Mouse (Mus musculus): ENCODE data around the gene Sema5a. TPM values are rescaled to one million over a fixed set of nuclear protein-coding genes. Genes with fewer than 3 reads are reported as not detected.

The Sema5a gene
- polyA plus RNA-seq, 1 experiment from 2014 or later, result 9.2 TPM

GRCm38 (mm10) chr15:32423061-32423460 is 178.5 kb downstream of the Sema5a start:
- 72% methylated on average over 6 of the region's 6 CpGs for WGBS
- no peak for ATAC-seq

GRCm38 (mm10) chr15:32427188-32427924 is 182.7 kb downstream of the Sema5a start:
- no peak for ATAC-seq
- Histone ChIP-seq H3K4me1 (ENCODE audit: insufficient read depth, low read depth, low read length) (no peaks in the 10 kb centered on the region), H3K27me3 (replicated peaks; ENCODE audit: insufficient read depth, low read length) (no peaks in the 10 kb centered on the region), H3K27ac (ENCODE audit: low read length) (no peak overlapping the region), H3K4me2 (replicated peaks; ENCODE audit: low read depth, low read length) (no peak overlapping the region), H3K4me3 (ENCODE audit: low read depth, low read length) (no peak overlapping the region), H3K36me3 (ENCODE audit: insufficient read depth, low read length) (no peaks in the 10 kb centered on the region), H3K9me3 (ENCODE audit: low read length) (no peaks in the 10 kb centered on the region), H3K9ac (replicated peaks; ENCODE audit: low read depth) (no peak overlapping the region)
- no peak for DNase-seq (ENCODE audit: low spot score)
- TF ChIP-seq CTCF (IDR thresholded peaks at IDR 0.05) (no peak), EP300 (IDR thresholded peaks at IDR 0.05) (no peak)
- 82% methylated on average over 7 of the region's 7 CpGs for WGBS

More at GRCm38 (mm10) chr15:32423061-32423460, 178.5 kb downstream of the Sema5a start:
- no peak for DNase-seq (ENCODE audit: low spot score)
- Histone ChIP-seq H3K4me1 (ENCODE audit: insufficient read depth, low read depth, low read length) (no peaks in the 10 kb centered on the region), H3K4me2 (replicated peaks; ENCODE audit: low read depth, low read length) (no peak overlapping the region), H3K9me3 (ENCODE audit: low read length) (no peaks in the 10 kb centered on the region), H3K36me3 (ENCODE audit: insufficient read depth, low read length) (no peaks in the 10 kb centered on the region), H3K27me3 (replicated peaks; ENCODE audit: insufficient read depth, low read length) (no peaks in the 10 kb centered on the region), H3K4me3 (ENCODE audit: low read depth, low read length) (no peak overlapping the region), H3K9ac (replicated peaks; ENCODE audit: low read depth) (no peak overlapping the region), H3K27ac (ENCODE audit: low read length) (no peak overlapping the region)
- no peak for TF ChIP-seq EP300 (IDR thresholded peaks at IDR 0.05)
- no peak for TF ChIP-seq CTCF (IDR thresholded peaks at IDR 0.05)

GRCm38 (mm10) chr15:32432927-32433832 is 188.6 kb downstream of the Sema5a start:
- H3K9ac ChIP-seq (replicated peaks; ENCODE audit: low read depth), result no peak overlapping the region
- 50% methylated on average over 13 of the region's 13 CpGs for WGBS
- ATAC-seq, result no peak
- TF ChIP-seq CTCF (IDR thresholded peaks at IDR 0.05) (no peak), EP300 (IDR thresholded peaks at IDR 0.05) (no peak)
- H3K4me1 ChIP-seq (ENCODE audit: insufficient read depth, low read depth, low read length), result no peaks in the 10 kb centered on the region
- DNase-seq (ENCODE audit: low spot score), result no peak
- no peaks in the 10 kb centered on the region for H3K9me3 ChIP-seq (ENCODE audit: low read length)
- H3K36me3 ChIP-seq (ENCODE audit: insufficient read depth, low read length), result no peaks in the 10 kb centered on the region
- no peak overlapping the region for H3K4me3 ChIP-seq (ENCODE audit: low read depth, low read length)
- no peak overlapping the region for H3K4me2 ChIP-seq (replicated peaks; ENCODE audit: low read depth, low read length)
- H3K27ac ChIP-seq (ENCODE audit: low read length), result no peak overlapping the region
- H3K27me3 ChIP-seq (replicated peaks; ENCODE audit: insufficient read depth, low read length), result no peaks in the 10 kb centered on the region

- no peak overlapping the region for H3K4me2 ChIP-seq (replicated peaks; ENCODE audit: low read depth, low read length)
- no peak for DNase-seq (ENCODE audit: low spot score)
- no peak overlapping the region for H3K4me3 ChIP-seq (ENCODE audit: low read depth, low read length)
- H3K9me3 ChIP-seq (ENCODE audit: low read length), result no peaks in the 10 kb centered on the region
- no peaks in the 10 kb centered on the region for H3K27me3 ChIP-seq (replicated peaks; ENCODE audit: insufficient read depth, low read length)
- no peak for TF ChIP-seq CTCF (IDR thresholded peaks at IDR 0.05)
- TF ChIP-seq EP300 (IDR thresholded peaks at IDR 0.05), result no peak
- no peak overlapping the region for H3K27ac ChIP-seq (ENCODE audit: low read length)
- H3K36me3 ChIP-seq (ENCODE audit: insufficient read depth, low read length), result no peaks in the 10 kb centered on the region
- no peak for ATAC-seq
- H3K9ac ChIP-seq (replicated peaks; ENCODE audit: low read depth), result no peak overlapping the region
- no peaks in the 10 kb centered on the region for H3K4me1 ChIP-seq (ENCODE audit: insufficient read depth, low read depth, low read length)
These were observed 189.2 kb downstream of the Sema5a start for GRCm38 (mm10) chr15:32433833-32434155.

- Histone ChIP-seq H3K4me1 (ENCODE audit: insufficient read depth, low read depth, low read length) (no peaks in the 10 kb centered on the region), H3K27me3 (replicated peaks; ENCODE audit: insufficient read depth, low read length) (no peaks in the 10 kb centered on the region), H3K9me3 (ENCODE audit: low read length) (no peaks in the 10 kb centered on the region), H3K36me3 (ENCODE audit: insufficient read depth, low read length) (no peaks in the 10 kb centered on the region), H3K9ac (replicated peaks; ENCODE audit: low read depth) (no peak overlapping the region), H3K4me2 (replicated peaks; ENCODE audit: low read depth, low read length) (no peak overlapping the region), H3K4me3 (ENCODE audit: low read depth, low read length) (no peak overlapping the region), H3K27ac (ENCODE audit: low read length) (no peak overlapping the region)
- TF ChIP-seq EP300 (IDR thresholded peaks at IDR 0.05) (no peak), CTCF (IDR thresholded peaks at IDR 0.05) (no peak)
- ATAC-seq (no peak), DNase-seq (ENCODE audit: low spot score) (no peak)
These were observed 189.7 kb downstream of the Sema5a start for GRCm38 (mm10) chr15:32434274-32434673.

GRCm38 (mm10) chr15:32437654-32438053 is 193.0 kb downstream of the Sema5a start:
- no peaks in the 10 kb centered on the region for H3K27me3 ChIP-seq (replicated peaks; ENCODE audit: insufficient read depth, low read length)
- no peak overlapping the region for H3K4me3 ChIP-seq (ENCODE audit: low read depth, low read length)
- 23% methylated on average over 6 of the region's 6 CpGs for whole genome bisulfite sequencing
- H3K9ac ChIP-seq (replicated peaks; ENCODE audit: low read depth), result no peak overlapping the region
- no peak overlapping the region for H3K4me2 ChIP-seq (replicated peaks; ENCODE audit: low read depth, low read length)
- no peaks in the 10 kb centered on the region for H3K9me3 ChIP-seq (ENCODE audit: low read length)
- ATAC-seq (peak; percentile 38; the same call in 1 of the 2 replicates), DNase-seq (ENCODE audit: low spot score) (peak; percentile 72)
- no peaks in the 10 kb centered on the region for H3K36me3 ChIP-seq (ENCODE audit: insufficient read depth, low read length)
- no peak overlapping the region for H3K27ac ChIP-seq (ENCODE audit: low read length)
- peak; percentile 84 for TF ChIP-seq CTCF (IDR thresholded peaks at IDR 0.05)
- TF ChIP-seq EP300 (IDR thresholded peaks at IDR 0.05), result no peak
- no peaks in the 10 kb centered on the region for H3K4me1 ChIP-seq (ENCODE audit: insufficient read depth, low read depth, low read length)
